Mouse (Mus musculus): Measurements from ENCODE around the gene Scarb2. TPM values are rescaled to one million over a fixed set of nuclear protein-coding genes. Genes with fewer than 3 reads are reported as not detected.
A peak's percentile ranks its signal among the peaks of the same experiment; 100 is the strongest.

Gene Scarb2
- polyA plus RNA-seq, 1 experiment from 2014 or later = 21.0 TPM

- 89% methylated on average over 6 of the region's 6 CpGs for WGBS
- DNase-seq (no peak), ATAC-seq (ENCODE audit: low FRiP score, low TSS enrichment) (no peak)
- Histone ChIP-seq H3K4me2 (ENCODE audit: low read length) (no peak overlapping the region), H3K4me1 (ENCODE audit: control insufficient read depth, insufficient read depth, low read length) (no peaks in the 10 kb centered on the region), H3K36me3 (ENCODE audit: control insufficient read depth, insufficient read depth, low read length) (no peaks in the 10 kb centered on the region), H3K4me3 (replicated peaks; ENCODE audit: low read depth, low read length) (no peak overlapping the region), H3K27me3 (ENCODE audit: control insufficient read depth, insufficient read depth, low read length) (no peaks in the 10 kb centered on the region), H3K9ac (replicated peaks; ENCODE audit: low read length) (no peak overlapping the region), H3K9me3 (ENCODE audit: control insufficient read depth, low read length) (no peaks in the 10 kb centered on the region), H3K27ac (replicated peaks; ENCODE audit: low read depth, low read length) (no peak overlapping the region)
These were observed 110.2 kb downstream of the Scarb2 start for GRCm38 (mm10) chr5:92396476-92396875.

- Histone ChIP-seq H3K27me3 (ENCODE audit: control insufficient read depth, insufficient read depth, low read length) (no peaks in the 10 kb centered on the region), H3K4me1 (ENCODE audit: control insufficient read depth, insufficient read depth, low read length) (no peaks in the 10 kb centered on the region), H3K4me2 (ENCODE audit: low read length) (no peak overlapping the region), H3K36me3 (ENCODE audit: control insufficient read depth, insufficient read depth, low read length) (no peaks in the 10 kb centered on the region), H3K4me3 (replicated peaks; ENCODE audit: low read depth, low read length) (no peak overlapping the region), H3K27ac (replicated peaks; ENCODE audit: low read depth, low read length) (no peak overlapping the region), H3K9me3 (ENCODE audit: control insufficient read depth, low read length) (no peaks in the 10 kb centered on the region), H3K9ac (replicated peaks; ENCODE audit: low read length) (no peak overlapping the region)
- 90% methylated on average over 3 of the region's 3 CpGs for WGBS
- no peak for ATAC-seq (ENCODE audit: low FRiP score, low TSS enrichment)
- DNase-seq = no peak
These were observed 110.9 kb downstream of the Scarb2 start for GRCm38 (mm10) chr5:92395764-92396163.

- no peak for ATAC-seq (ENCODE audit: low FRiP score, low TSS enrichment)
These were observed 112.8 kb downstream of the Scarb2 start for GRCm38 (mm10) chr5:92393863-92394262.

GRCm38 (mm10) chr5:92392542-92392941 is 114.1 kb downstream of the Scarb2 start:
- Histone ChIP-seq H3K27me3 (ENCODE audit: control insufficient read depth, insufficient read depth, low read length) (no peaks in the 10 kb centered on the region), H3K9ac (replicated peaks; ENCODE audit: low read length) (no peak overlapping the region), H3K4me2 (ENCODE audit: low read length) (peak overlapping the region; percentile 26), H3K36me3 (ENCODE audit: control insufficient read depth, insufficient read depth, low read length) (no peaks in the 10 kb centered on the region), H3K4me1 (ENCODE audit: control insufficient read depth, insufficient read depth, low read length) (no peaks in the 10 kb centered on the region), H3K27ac (replicated peaks; ENCODE audit: low read depth, low read length) (no peak overlapping the region), H3K9me3 (ENCODE audit: control insufficient read depth, low read length) (no peaks in the 10 kb centered on the region), H3K4me3 (replicated peaks; ENCODE audit: low read depth, low read length) (peak overlapping the region; percentile 12; the same call in 1 of the 2 replicates)
- WGBS = 48% methylated on average over 18 of the region's 18 CpGs
- ATAC-seq (ENCODE audit: low FRiP score, low TSS enrichment) (no peak), DNase-seq (no peak)

More at GRCm38 (mm10) chr5:92393863-92394262, 112.8 kb downstream of the Scarb2 start:
- Histone ChIP-seq H3K27me3 (ENCODE audit: control insufficient read depth, insufficient read depth, low read length) (no peaks in the 10 kb centered on the region), H3K27ac (replicated peaks; ENCODE audit: low read depth, low read length) (no peak overlapping the region), H3K4me3 (replicated peaks; ENCODE audit: low read depth, low read length) (no peak overlapping the region), H3K36me3 (ENCODE audit: control insufficient read depth, insufficient read depth, low read length) (no peaks in the 10 kb centered on the region), H3K4me2 (ENCODE audit: low read length) (no peak overlapping the region), H3K4me1 (ENCODE audit: control insufficient read depth, insufficient read depth, low read length) (no peaks in the 10 kb centered on the region), H3K9me3 (ENCODE audit: control insufficient read depth, low read length) (no peaks in the 10 kb centered on the region), H3K9ac (replicated peaks; ENCODE audit: low read length) (no peak overlapping the region)
- DNase-seq = no peak
- 74% methylated on average over 10 of the region's 10 CpGs for WGBS

Small RNA genes within 50 kb of the gene (microRNA-seq; reads per million reads assigned to microRNA genes)
- gene Mir6415 = not detected

Other genes with a start within 250 kb of the Scarb2 start
- gene Naaa, start 228.7 kb downstream of the Scarb2 start, polyA plus RNA-seq (2014; fragmentation: Nextera tagmentation; extraction: Ambion mirVana) = 15.2 and 17.4 TPM in 2 replicates
- gene Sdad1, start 196.4 kb downstream of the Scarb2 start, polyA plus RNA-seq (2014; fragmentation: Nextera tagmentation; extraction: Ambion mirVana) = 29.9 and 38.8 TPM in 2 replicates
- gene Cxcl9, start 178.8 kb downstream of the Scarb2 start, polyA plus RNA-seq (2014; fragmentation: Nextera tagmentation; extraction: Ambion mirVana) = not detected in 2 replicates
- 3.7 and 6.1 TPM in 2 replicates for gene Art3, start 175.0 kb downstream of the Scarb2 start, polyA plus RNA-seq (2014; fragmentation: Nextera tagmentation; extraction: Ambion mirVana)
- 3.5 TPM in 1 of 2 replicates, not detected in the other for gene Cxcl10, start 157.9 kb downstream of the Scarb2 start, polyA plus RNA-seq (2014; fragmentation: Nextera tagmentation; extraction: Ambion mirVana)
- gene Nup54, start 71.6 kb downstream of the Scarb2 start, polyA plus RNA-seq (2014; fragmentation: Nextera tagmentation; extraction: Ambion mirVana) = 58.2 and 61.4 TPM in 2 replicates
- gene Fam47e, start 48.2 kb upstream of the Scarb2 start, polyA plus RNA-seq (2014; fragmentation: Nextera tagmentation; extraction: Ambion mirVana) = 0.34 and 0.85 TPM in 2 replicates
- 4.4 and 5.7 TPM in 2 replicates for gene Stbd1, start 96.2 kb upstream of the Scarb2 start, polyA plus RNA-seq (2014; fragmentation: Nextera tagmentation; extraction: Ambion mirVana)
- gene Ccdc158, start 168.4 kb upstream of the Scarb2 start, polyA plus RNA-seq (2014; fragmentation: Nextera tagmentation; extraction: Ambion mirVana) = 0.24 and 0.43 TPM in 2 replicates
- gene Shroom3, start 176.6 kb upstream of the Scarb2 start, polyA plus RNA-seq (2014; fragmentation: Nextera tagmentation; extraction: Ambion mirVana) = 1.4 and 1.5 TPM in 2 replicates

All from midbrain, embryonic 14.5 days (tissue).